19 mouse cellular contexts compared by ENCODE assay signal in the genomic region with DNA sequence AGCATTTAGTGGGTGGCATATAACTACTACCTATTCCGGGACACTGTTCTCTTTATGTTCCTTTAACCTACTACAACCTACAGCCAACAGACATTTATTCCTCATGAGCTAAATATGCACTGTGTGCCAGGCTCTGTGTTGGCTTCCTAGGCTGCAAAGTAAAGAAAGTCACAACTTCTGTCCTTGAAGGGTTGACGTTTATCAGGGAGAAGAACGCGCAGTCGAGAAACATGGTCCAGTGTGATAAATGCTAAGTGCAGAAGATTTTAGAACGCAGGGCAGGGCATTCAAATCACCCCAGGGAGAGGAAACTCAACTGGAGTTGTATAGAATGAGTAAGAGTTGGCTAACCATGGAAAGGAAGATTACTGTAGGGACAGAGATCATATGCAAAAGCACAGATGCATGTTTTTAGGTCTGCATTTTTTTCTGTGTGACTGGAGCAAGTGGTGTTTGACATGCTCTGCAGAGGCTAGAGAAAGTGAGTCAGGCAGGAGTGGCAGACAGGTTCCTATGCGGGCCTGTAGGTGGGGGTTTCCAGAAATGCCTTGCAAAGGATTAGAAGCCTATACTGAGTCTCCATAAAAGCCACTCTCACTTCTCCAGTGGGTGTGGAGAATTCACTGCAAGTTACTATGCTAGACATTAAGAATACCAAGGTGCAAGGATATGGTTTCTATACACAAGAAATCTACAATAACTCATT. TPM values are rescaled to one million over a fixed set of nuclear protein-coding genes. Genes with fewer than 3 reads are reported as not detected.
A peak's percentile ranks its signal among the peaks of the same experiment; 100 is the strongest.
DNase-seq lines count a peak whose midpoint lies in the region; ATAC-seq and TF ChIP-seq lines count a peak whose summit lies in the region.
"Had no signal": no experiment of that assay in that cellular context is flagged by ENCODE, and none has a peak within 500 bp of the region (broad histone marks: within the 10 kb centered on the region; RNA-seq: fewer than 3 reads in every experiment).

No protein-coding gene starts in this region.

- peak; percentile 57; the same call in 1 of the 2 replicates for ATAC-seq in G1E (ENCODE audit: extremely low read depth, insufficient number of reproducible peaks, low FRiP score, poor library complexity, severe bottlenecking)
- ATAC-seq in erythroblast, adult 5-6 weeks (replicated peaks; ENCODE audit: low FRiP score, poor library complexity, severe bottlenecking) = peak; percentile 90
- ATAC-seq in liver, embryonic 14.5 days (ENCODE audit: insufficient read depth) = peak; percentile 93
- ATAC-seq: CD4-positive, CD25-positive, alpha-beta regulatory T cell, adult 4 months; midbrain, embryonic 16.5 days had no signal

- H3K4me3 ChIP-seq in heart, adult 2 months = no peak overlapping the region
- no peak overlapping the region; the same call in 1 of the 2 replicates for H3K4me3 ChIP-seq in G1E (ENCODE audit: low read depth, low read length)
- H3K4me3 ChIP-seq in liver, embryonic 14.5 days (ENCODE audit: insufficient read depth in 1 of 2, low read depth in 2 of 2, low read length in 2 of 2) = no peak overlapping the region
- H3K4me3 ChIP-seq: embryonic facial prominence, embryonic 13.5 days; kidney, embryonic 15.5 days; limb, embryonic 10.5 days had no signal

- no peak for TF ChIP-seq EP300 in heart, adult 2 months (IDR thresholded peaks at IDR 0.05; ENCODE audit: insufficient read depth, low read depth, low read length)
- TF ChIP-seq EP300 in liver, embryonic 14.5 days (IDR thresholded peaks at IDR 0.05; ENCODE audit: low read depth) = peak; percentile 91

- TF ChIP-seq CTCF in heart, adult 2 months (IDR thresholded peaks at IDR 0.05) = no peak
- TF ChIP-seq CTCF in G1E (IDR thresholded peaks at IDR 0.05; ENCODE audit: low read depth, low read length) = no peak
- peak; percentile 15; the same call in 1 of the 2 replicates for TF ChIP-seq CTCF in liver, embryonic 14.5 days (IDR thresholded peaks at IDR 0.05; ENCODE audit: low read depth)

- no peak overlapping the region for H3K9ac ChIP-seq in heart, adult 2 months (ENCODE audit: low read depth, low read length)
- H3K9ac ChIP-seq in liver, embryonic 14.5 days (replicated peaks) = peak overlapping the region; percentile 54
- H3K9ac ChIP-seq: embryonic facial prominence, embryonic 13.5 days; kidney, embryonic 15.5 days; lung, embryonic 14.5 days had no signal

- no peak overlapping the region for H3K27ac ChIP-seq in heart, adult 2 months
- H3K27ac ChIP-seq in liver, embryonic 14.5 days = peak overlapping the region; percentile 83
- H3K27ac ChIP-seq: embryonic facial prominence, embryonic 13.5 days; kidney, embryonic 15.5 days; limb, embryonic 10.5 days; macrophage had no signal

- peaks cover 4% of the 10 kb centered on the region for H3K4me1 ChIP-seq in heart, adult 2 months (ENCODE audit: control insufficient read depth, insufficient read depth, low read length)
- H3K4me1 ChIP-seq in G1E (ENCODE audit: insufficient read depth, low read depth, low read length) = peaks cover 47% of the 10 kb centered on the region
- peaks cover 33 to 37% of the 10 kb centered on the region in 2 experiments for H3K4me1 ChIP-seq in liver, embryonic 14.5 days (replicated peaks; ENCODE audit: control insufficient read depth in 2 of 2, insufficient read depth in 2 of 2, low read length in 1 of 2)
- H3K4me1 ChIP-seq: embryonic facial prominence, embryonic 13.5 days; kidney, embryonic 15.5 days had no signal

- DNase-seq in heart, adult 11 months = peak; percentile 17
- DNase-seq in heart, adult 2 months = no peak
- DNase-seq in G1E (ENCODE audit: low spot score) = no peak
- peak; percentile 81 to 85 (median 82) for DNase-seq in liver, embryonic 14.5 days (ENCODE audit: low read depth in 3 of 3, low spot score in 3 of 3)
- no peak for DNase-seq in ovary, adult 18-20 months (ENCODE audit: low spot score)
- DNase-seq in kidney, adult 18-20 months = no peak
- no peak for DNase-seq in heart, postnatal 4 days
- DNase-seq: adrenal gland, adult 8-10 months; cerebellum, adult 8-10 months; gastrocnemius, postnatal 36 days; lung, embryonic 14.5 days; thymus, adult 2 months had no signal

- H3K36me3 ChIP-seq in heart, adult 2 months (ENCODE audit: control insufficient read depth, insufficient read depth, low read length) = no peaks in the 10 kb centered on the region; the same call in 1 of the 2 replicates
- H3K36me3 ChIP-seq in G1E (replicated peaks) = no peaks in the 10 kb centered on the region
- H3K36me3 ChIP-seq in liver, embryonic 14.5 days (replicated peaks; ENCODE audit: control insufficient read depth, insufficient read depth, low read depth) = no peaks in the 10 kb centered on the region
- H3K36me3 ChIP-seq: embryonic facial prominence, embryonic 13.5 days; kidney, embryonic 15.5 days; limb, embryonic 10.5 days had no signal

- intact Hi-C loops in heart, adult 2 months (cut with DNase I) = no loop called here

- H3K27me3 ChIP-seq in heart, adult 2 months (ENCODE audit: control insufficient read depth, insufficient read depth, low read length) = no peaks in the 10 kb centered on the region
- no peaks in the 10 kb centered on the region for H3K27me3 ChIP-seq in G1E (ENCODE audit: insufficient read depth, low read length)
- no peaks in the 10 kb centered on the region for H3K27me3 ChIP-seq in liver, embryonic 14.5 days (ENCODE audit: control insufficient read depth, insufficient read depth, low read length)
- H3K27me3 ChIP-seq: embryonic facial prominence, embryonic 13.5 days; kidney, embryonic 15.5 days had no signal

- H3K9me3 ChIP-seq in G1E (replicated peaks) = no peaks in the 10 kb centered on the region
- H3K9me3 ChIP-seq in liver, embryonic 14.5 days (ENCODE audit: control insufficient read depth, low read length) = no peaks in the 10 kb centered on the region
- H3K9me3 ChIP-seq: embryonic facial prominence, embryonic 13.5 days; kidney, embryonic 15.5 days; limb, embryonic 10.5 days had no signal

- WGBS in heart, adult 2 months = 76% methylated on average over 7 of the region's 7 CpGs
- WGBS in liver, embryonic 14.5 days (ENCODE audit: insufficient replicate concordance) = 23% methylated on average over 7 of the region's 7 CpGs

- peak overlapping the region; percentile 57 for H3K4me2 ChIP-seq in liver, embryonic 14.5 days (ENCODE audit: low read depth)
- H3K4me2 ChIP-seq: embryonic facial prominence, embryonic 13.5 days; kidney, embryonic 15.5 days; lung, embryonic 14.5 days had no signal

- no peaks in the 10 kb centered on the region for H3K79me2 ChIP-seq in heart, adult 2 months (replicated peaks; ENCODE audit: control insufficient read depth, insufficient read depth, low read length)

- TF ChIP-seq POLR2A in heart, adult 2 months (IDR thresholded peaks at IDR 0.05; ENCODE audit: insufficient read depth, low read depth, low read length) = no peak

RNA-seq across cellular contexts. Expression of gene Gadd45a, which starts 20.9 kb away (rescaled TPM):
- total RNA-seq in heart, adult 2 months (2021) = 10 to 100 TPM; 14.6 to 16.1 TPM
- polyA plus RNA-seq in heart, adult 2 months (2012; rRNA removed) = 21.5 and 30.3 TPM in 2 replicates
- total RNA-seq in G1E (2014; fragmentation: Nextera tagmentation) (118 and 134 TPM in 2 replicates), G1E (2017) (110 and 118 TPM in 2 replicates)
- polyA plus RNA-seq in G1E (2012) = 111 and 121 TPM in 2 replicates
- 401 and 415 TPM in 2 replicates for total RNA-seq in erythroblast, adult 5-6 weeks (2015; ENCODE audit: low replicate concordance)
- total RNA-seq in erythroblast, adult 5-6 weeks (2017; ENCODE audit: low replicate concordance) = 648 and 695 TPM in 2 replicates
- polyA plus RNA-seq in liver, embryonic 14.5 days (2012; rRNA removed) = 70.1 and 90.4 TPM in 2 replicates
- polyA plus RNA-seq in liver, embryonic 14.5 days (2014; fragmentation: Nextera tagmentation; extraction: Ambion mirVana) = 49.8 and 56.8 TPM in 2 replicates
- total RNA-seq in heart, postnatal 4 days (2021) = 1 to 10 TPM; 7.2 to 8.7 TPM

Comparison
In these comparisons a context has a peak if more than half of its experiments do, and no peak if none do; other contexts are left out.
1. DNase-seq: peak in heart, adult 11 months (single experiment) and liver, embryonic 14.5 days (3 of 3); none in heart, adult 2 months (0 of 2), G1E (single experiment), ovary, adult 18-20 months (single experiment), kidney, adult 18-20 months (single experiment) and heart, postnatal 4 days (single experiment).
2. RNA of gene Gadd45a, which starts 20.9 kb away (total RNA-seq): 401 to 695 TPM in erythroblast, adult 5-6 weeks and 110 to 134 TPM in G1E; 14.6 to 16.1 TPM in heart, adult 2 months and 7.2 to 8.7 TPM in heart, postnatal 4 days; every median in the first group is over 4 times any median in the second.
3. Peak in every context shown above with its lines, with median percentiles within 50 percentile points of each other: ATAC-seq.